ENCODE assay signal across 8 mouse cellular contexts in genomic region chr19:59316571-59316970, GRCm38 (mm10). TPM values are rescaled to one million over a fixed set of nuclear protein-coding genes. Genes with fewer than 3 reads are reported as not detected.
DNase-seq lines count a peak whose midpoint lies in the region; ATAC-seq lines count a peak whose summit lies in the region.
"Had no signal": no experiment of that assay in that cellular context is flagged by ENCODE, and none has a peak within 500 bp of the region (broad histone marks: within the 10 kb centered on the region; RNA-seq: fewer than 3 reads in every experiment).

No protein-coding gene starts in this region.

- H3K4me2 ChIP-seq in hindbrain, embryonic 14.5 days (replicated peaks) = no peak overlapping the region
- no peak overlapping the region for H3K4me2 ChIP-seq in hindbrain, embryonic 12.5 days (replicated peaks)
- H3K4me2 ChIP-seq: embryonic facial prominence, embryonic 12.5 days had no signal

- no peak for ATAC-seq in hindbrain, embryonic 14.5 days (ENCODE audit: low FRiP score)
- ATAC-seq in hindbrain, embryonic 12.5 days (ENCODE audit: low FRiP score) = no peak

- H3K36me3 ChIP-seq in hindbrain, embryonic 14.5 days (replicated peaks; ENCODE audit: control insufficient read depth, insufficient read depth) = 0 out of 2 replicates have a peak, but pooled peaks cover 4% of the 10 kb centered on the region
- H3K36me3 ChIP-seq in hindbrain, embryonic 12.5 days = no peaks in the 10 kb centered on the region
- H3K36me3 ChIP-seq: embryonic facial prominence, embryonic 12.5 days had no signal

- H3K4me3 ChIP-seq in hindbrain, embryonic 14.5 days (replicated peaks; ENCODE audit: low read length) = no peak overlapping the region
- no peak overlapping the region for H3K4me3 ChIP-seq in hindbrain, embryonic 12.5 days
- H3K4me3 ChIP-seq: embryonic facial prominence, embryonic 12.5 days had no signal

- DNase-seq in hindbrain, embryonic 14.5 days (ENCODE audit: low spot score) = peak; percentile 64
- peak; percentile 56 for DNase-seq in testis, postnatal 10 days (ENCODE audit: low spot score)
- no peak for DNase-seq in testis, postnatal 14 days (ENCODE audit: low spot score)
- DNase-seq in embryo, embryonic 11 days = peak; percentile 45
- peak; percentile 42 to 61 for DNase-seq in right cerebral cortex, postnatal 10 days (ENCODE audit: low spot score in 2 of 2)
- no peak for DNase-seq in urinary bladder, adult 2 months (ENCODE audit: low spot score)

- no peaks in the 10 kb centered on the region for H3K4me1 ChIP-seq in hindbrain, embryonic 14.5 days (replicated peaks; ENCODE audit: control insufficient read depth, insufficient read depth, low read length)
- no peaks in the 10 kb centered on the region for H3K4me1 ChIP-seq in hindbrain, embryonic 12.5 days
- H3K4me1 ChIP-seq: embryonic facial prominence, embryonic 12.5 days had no signal

- no peaks in the 10 kb centered on the region for H3K9me3 ChIP-seq in hindbrain, embryonic 14.5 days (ENCODE audit: control insufficient read depth, low read length)
- no peaks in the 10 kb centered on the region for H3K9me3 ChIP-seq in hindbrain, embryonic 12.5 days (replicated peaks)
- H3K9me3 ChIP-seq: embryonic facial prominence, embryonic 12.5 days had no signal

- H3K9ac ChIP-seq in hindbrain, embryonic 14.5 days = no peak overlapping the region
- no peak overlapping the region for H3K9ac ChIP-seq in hindbrain, embryonic 12.5 days
- H3K9ac ChIP-seq: embryonic facial prominence, embryonic 12.5 days had no signal

- no peaks in the 10 kb centered on the region for H3K27me3 ChIP-seq in hindbrain, embryonic 14.5 days (ENCODE audit: control insufficient read depth, insufficient read depth, low read length)
- H3K27me3 ChIP-seq in hindbrain, embryonic 12.5 days = no peaks in the 10 kb centered on the region
- H3K27me3 ChIP-seq: embryonic facial prominence, embryonic 12.5 days had no signal

- no peak overlapping the region for H3K27ac ChIP-seq in hindbrain, embryonic 14.5 days
- H3K27ac ChIP-seq in hindbrain, embryonic 12.5 days = no peak overlapping the region
- H3K27ac ChIP-seq: embryonic facial prominence, embryonic 12.5 days had no signal

RNA-seq across cellular contexts. Expression of gene Rps12-ps3, which starts 5.5 kb away (rescaled TPM):
- 16.6 and 17.1 TPM in 2 replicates for polyA plus RNA-seq in hindbrain, embryonic 14.5 days (2014; fragmentation: Nextera tagmentation; extraction: Ambion mirVana)
- 7.2 TPM in 1 of 2 replicates, not detected in the other for polyA plus RNA-seq in hindbrain, embryonic 12.5 days (2016; fragmentation: Nextera tagmentation; extraction: Ambion mirVana)
- polyA plus RNA-seq in urinary bladder, adult 2 months (2012; rRNA removed) = 413 and 509 TPM in 2 replicates

RNA-seq across cellular contexts. Expression of gene Pdzd8, which starts 29.0 kb away (rescaled TPM):
- polyA plus RNA-seq in hindbrain, embryonic 14.5 days (2014; fragmentation: Nextera tagmentation; extraction: Ambion mirVana) = 17.5 and 18.6 TPM in 2 replicates
- polyA plus RNA-seq in hindbrain, embryonic 12.5 days (2016; fragmentation: Nextera tagmentation; extraction: Ambion mirVana) = 16.7 and 18.9 TPM in 2 replicates
- polyA plus RNA-seq in urinary bladder, adult 2 months (2012; rRNA removed) = 10.1 and 13.0 TPM in 2 replicates

RNA-seq across cellular contexts. Expression of gene Slc18a2, which starts 55.9 kb away (rescaled TPM):
- polyA plus RNA-seq in hindbrain, embryonic 14.5 days (2014; fragmentation: Nextera tagmentation; extraction: Ambion mirVana) = 17.7 and 19.8 TPM in 2 replicates
- 17.5 and 17.9 TPM in 2 replicates for polyA plus RNA-seq in hindbrain, embryonic 12.5 days (2016; fragmentation: Nextera tagmentation; extraction: Ambion mirVana)
- polyA plus RNA-seq in urinary bladder, adult 2 months (2012; rRNA removed) = 0.25 and 0.29 TPM in 2 replicates

Comparison
In these comparisons a context has a peak if more than half of its experiments do, and no peak if none do; other contexts are left out.
1. DNase-seq: peak in hindbrain, embryonic 14.5 days (single experiment), testis, postnatal 10 days (single experiment), embryo, embryonic 11 days (single experiment) and right cerebral cortex, postnatal 10 days (2 of 2); none in testis, postnatal 14 days (single experiment) and urinary bladder, adult 2 months (single experiment).
2. RNA of gene Rps12-ps3, which starts 5.5 kb away (polyA plus RNA-seq): 413 to 509 TPM in urinary bladder, adult 2 months; 16.6 to 17.1 TPM in hindbrain, embryonic 14.5 days and 7.2 TPM in hindbrain, embryonic 12.5 days; every median in the first group is over 10 times any median in the second.
3. RNA of gene Slc18a2, which starts 55.9 kb away (polyA plus RNA-seq): 17.5 to 17.9 TPM in hindbrain, embryonic 12.5 days and 17.7 to 19.8 TPM in hindbrain, embryonic 14.5 days; 0.25 to 0.29 TPM in urinary bladder, adult 2 months; every median in the first group is over 10 times any median in the second.